Mouse (Mus musculus): ENCODE data around the gene Slc38a4. TPM values are rescaled to one million over a fixed set of nuclear protein-coding genes. Genes with fewer than 3 reads are reported as not detected.

The Slc38a4 gene
- polyA plus RNA-seq, 1 experiment: 187 TPM

DNA sequence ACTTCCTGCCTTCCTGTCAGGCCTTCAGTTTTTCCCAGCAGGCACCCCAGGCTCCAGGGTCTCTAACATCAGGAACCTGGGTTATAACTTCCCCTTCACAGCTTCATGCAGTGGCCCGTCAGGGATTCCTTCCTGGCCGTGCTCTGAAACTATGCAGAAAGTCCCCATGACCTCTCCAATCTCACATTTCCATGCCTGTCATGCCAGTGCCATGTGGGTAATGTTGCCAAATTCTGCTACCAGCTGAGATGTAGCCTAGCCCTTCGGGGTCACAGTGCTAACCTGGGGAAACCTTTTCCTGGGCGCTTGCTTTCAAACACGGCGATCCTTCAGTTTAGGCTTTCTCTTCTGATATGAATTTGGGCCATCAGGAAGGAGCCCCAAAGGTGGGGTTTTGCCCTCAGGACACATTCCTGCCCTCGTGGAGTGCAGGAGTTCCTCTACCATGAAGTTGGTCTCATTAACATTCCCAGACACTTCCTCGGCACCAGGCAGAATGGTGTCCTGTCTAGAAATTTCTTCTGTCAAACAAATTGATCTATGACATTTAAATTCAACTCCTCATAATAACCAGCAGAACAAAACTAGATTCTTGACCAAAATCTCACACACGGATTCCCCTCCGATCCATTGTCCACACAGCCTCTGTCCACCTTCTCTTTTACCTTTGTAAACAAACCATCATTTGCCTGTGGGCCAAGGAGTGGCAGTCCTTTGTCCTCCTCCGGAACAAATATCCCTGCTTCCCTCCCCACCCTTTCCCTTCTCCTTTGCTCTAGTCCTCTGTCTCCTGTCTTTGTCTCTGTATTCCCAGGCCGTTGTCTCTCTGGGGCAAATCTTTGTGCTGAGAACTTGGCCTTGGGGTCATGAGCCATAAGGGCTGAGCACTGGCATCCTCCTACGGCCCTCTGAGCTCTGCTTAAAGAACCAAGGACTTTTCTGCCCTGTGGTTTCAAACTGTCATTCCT is 17.4 kb upstream of the Slc38a4 start:
- H3K9ac ChIP-seq (ENCODE audit: low read depth, poor library complexity, severe bottlenecking): no peak overlapping the region
- no peaks in the 10 kb centered on the region for H3K36me3 ChIP-seq (ENCODE audit: control insufficient read depth, insufficient read depth, low read length, poor library complexity, severe bottlenecking)
- H3K4me3 ChIP-seq (ENCODE audit: low read depth, low read length): no peak overlapping the region
- peaks cover 14% of the 10 kb centered on the region for H3K4me1 ChIP-seq (ENCODE audit: control insufficient read depth, insufficient read depth, low read length)
- peak overlapping the region; percentile 57 for H3K27ac ChIP-seq (ENCODE audit: insufficient read depth, low read length)
- peak; percentile 72; the same call in 1 of the 2 replicates for TF ChIP-seq EP300 (IDR thresholded peaks at IDR 0.05; ENCODE audit: insufficient read depth, low read depth, low read length)
- TF ChIP-seq CTCF (IDR thresholded peaks at IDR 0.05; ENCODE audit: low read depth, low read length): no peak
- H3K9me3 ChIP-seq (replicated peaks; ENCODE audit: control insufficient read depth, insufficient read depth, low read length, poor library complexity, severe bottlenecking): no peaks in the 10 kb centered on the region
- H3K27me3 ChIP-seq (ENCODE audit: control insufficient read depth, insufficient read depth, low read length, poor library complexity, severe bottlenecking): no peaks in the 10 kb centered on the region

DNA sequence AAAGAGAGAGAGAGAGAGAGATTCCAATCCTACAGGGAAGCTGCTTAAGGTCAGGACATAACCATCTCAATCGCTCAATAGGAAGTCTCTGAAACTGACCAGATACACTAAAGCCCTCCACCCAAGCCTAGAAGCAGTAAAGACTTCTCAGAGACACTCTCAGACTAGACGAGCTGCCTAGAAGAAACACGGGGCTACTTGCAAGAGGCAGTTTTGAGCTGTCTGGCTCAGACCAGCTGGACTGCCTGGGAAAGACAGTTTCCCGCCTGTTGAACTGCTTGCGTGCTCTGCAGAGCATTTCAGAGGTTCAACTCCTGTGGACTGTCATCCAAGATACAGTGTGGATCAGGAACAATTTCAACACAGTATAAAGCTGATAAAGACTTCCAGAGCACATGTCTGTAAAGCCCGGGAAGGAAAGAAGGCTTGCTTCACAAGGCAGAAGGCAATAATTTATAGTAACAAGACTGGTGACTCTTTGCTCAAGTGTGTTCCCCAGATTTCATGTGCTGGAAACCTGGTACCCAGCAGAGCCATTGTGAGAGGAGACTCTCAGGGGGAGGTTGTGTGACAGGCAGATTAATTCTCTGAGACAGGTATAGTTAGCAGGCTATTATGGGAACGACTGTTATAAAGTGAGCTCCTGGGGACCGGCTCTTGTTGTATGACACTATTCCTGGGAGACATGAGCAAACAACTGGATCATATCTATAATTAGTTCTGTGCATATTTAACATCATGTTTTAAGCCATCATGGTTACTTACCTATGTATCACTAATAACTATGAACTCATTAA is 11.8 kb upstream of the Slc38a4 start:
- Histone ChIP-seq H3K36me3 (ENCODE audit: control insufficient read depth, insufficient read depth, low read length, poor library complexity, severe bottlenecking) (no peaks in the 10 kb centered on the region), H3K9me3 (replicated peaks; ENCODE audit: control insufficient read depth, insufficient read depth, low read length, poor library complexity, severe bottlenecking) (no peaks in the 10 kb centered on the region), H3K4me3 (ENCODE audit: low read depth, low read length) (no peak overlapping the region), H3K9ac (ENCODE audit: low read depth, poor library complexity, severe bottlenecking) (no peak overlapping the region), H3K27me3 (ENCODE audit: control insufficient read depth, insufficient read depth, low read length, poor library complexity, severe bottlenecking) (no peaks in the 10 kb centered on the region), H3K27ac (ENCODE audit: insufficient read depth, low read length) (no peak overlapping the region), H3K4me1 (ENCODE audit: control insufficient read depth, insufficient read depth, low read length) (no peaks in the 10 kb centered on the region)
- TF ChIP-seq POLR2A (IDR thresholded peaks at IDR 0.05; ENCODE audit: insufficient read depth, low read length) (no peak), EP300 (IDR thresholded peaks at IDR 0.05; ENCODE audit: insufficient read depth, low read depth, low read length) (no peak), CTCF (IDR thresholded peaks at IDR 0.05; ENCODE audit: low read depth, low read length) (no peak)

DNA sequence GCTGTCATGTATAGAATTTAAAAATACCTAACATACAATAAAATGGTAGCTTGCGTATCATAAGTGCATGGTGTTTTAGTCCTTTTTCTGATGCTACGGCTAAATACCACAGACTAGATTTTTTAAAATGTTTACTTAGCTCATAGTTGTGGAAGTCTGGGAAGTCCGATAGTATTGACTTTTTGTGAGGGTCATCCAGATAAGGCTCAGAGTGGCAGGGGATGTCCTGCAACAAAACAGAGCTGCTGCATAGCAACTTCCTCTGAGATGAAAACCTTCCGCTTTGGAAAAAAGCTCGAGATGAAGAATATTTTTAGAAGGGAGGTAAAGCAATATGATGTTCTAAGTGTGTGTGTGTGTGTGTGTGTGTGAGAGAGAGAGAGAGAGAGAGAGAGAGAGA is 11.2 kb upstream of the Slc38a4 start:
- Histone ChIP-seq H3K27ac (ENCODE audit: insufficient read depth, low read length) (no peak overlapping the region), H3K4me1 (ENCODE audit: control insufficient read depth, insufficient read depth, low read length) (no peaks in the 10 kb centered on the region), H3K36me3 (ENCODE audit: control insufficient read depth, insufficient read depth, low read length, poor library complexity, severe bottlenecking) (no peaks in the 10 kb centered on the region), H3K27me3 (ENCODE audit: control insufficient read depth, insufficient read depth, low read length, poor library complexity, severe bottlenecking) (no peaks in the 10 kb centered on the region), H3K9me3 (replicated peaks; ENCODE audit: control insufficient read depth, insufficient read depth, low read length, poor library complexity, severe bottlenecking) (no peaks in the 10 kb centered on the region), H3K9ac (ENCODE audit: low read depth, poor library complexity, severe bottlenecking) (no peak overlapping the region), H3K4me3 (ENCODE audit: low read depth, low read length) (no peak overlapping the region)
- TF ChIP-seq CTCF (IDR thresholded peaks at IDR 0.05; ENCODE audit: low read depth, low read length) (no peak), POLR2A (IDR thresholded peaks at IDR 0.05; ENCODE audit: insufficient read depth, low read length) (no peak), EP300 (IDR thresholded peaks at IDR 0.05; ENCODE audit: insufficient read depth, low read depth, low read length) (no peak)

DNA sequence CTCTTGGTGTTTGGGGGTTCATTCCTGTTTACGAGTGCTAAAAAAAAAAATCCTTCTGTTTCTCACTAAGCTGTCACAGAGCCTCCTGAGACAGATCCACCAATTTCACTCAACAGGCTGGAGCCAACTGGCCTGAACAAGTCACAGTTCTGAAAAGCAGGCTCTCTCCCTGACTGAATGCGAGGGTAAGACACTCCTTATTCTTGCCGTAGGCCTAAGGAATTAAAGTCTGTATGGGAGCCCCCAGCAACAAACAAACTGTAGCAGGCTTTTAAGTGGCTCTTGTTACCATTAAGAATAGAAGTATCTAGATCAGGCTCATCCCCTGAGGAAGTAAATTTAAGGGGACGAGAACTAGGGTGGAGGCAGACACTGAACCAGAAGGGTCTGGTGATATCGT is 7.5 kb upstream of the Slc38a4 start:
- no peak for TF ChIP-seq CTCF (IDR thresholded peaks at IDR 0.05; ENCODE audit: low read depth, low read length)
- TF ChIP-seq POLR2A (IDR thresholded peaks at IDR 0.05; ENCODE audit: insufficient read depth, low read length): no peak
- TF ChIP-seq EP300 (IDR thresholded peaks at IDR 0.05; ENCODE audit: insufficient read depth, low read depth, low read length): no peak

DNA sequence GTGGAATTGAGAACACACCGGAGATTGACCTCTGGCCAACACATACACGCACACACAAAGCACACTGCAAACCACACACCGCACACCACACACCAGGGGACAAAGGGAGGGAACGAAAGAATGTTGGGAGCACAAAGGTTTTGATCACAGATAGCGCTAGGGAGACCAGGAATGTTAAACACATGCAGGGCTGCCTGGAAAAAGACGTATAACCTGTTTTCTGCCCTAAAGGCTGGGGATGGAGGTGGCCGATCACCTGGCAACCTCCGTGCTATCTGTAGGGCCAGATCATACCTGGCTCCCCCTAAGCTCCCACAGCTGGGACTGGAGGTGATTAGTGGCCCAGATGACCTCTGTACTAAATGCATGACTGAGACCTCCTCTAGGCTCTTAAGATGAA is 5.2 kb upstream of the Slc38a4 start:
- no peak overlapping the region for H3K4me3 ChIP-seq (ENCODE audit: low read depth, low read length)
- no peaks in the 10 kb centered on the region for H3K9me3 ChIP-seq (replicated peaks; ENCODE audit: control insufficient read depth, insufficient read depth, low read length, poor library complexity, severe bottlenecking)
- TF ChIP-seq POLR2A (IDR thresholded peaks at IDR 0.05; ENCODE audit: insufficient read depth, low read length) (no peak), EP300 (IDR thresholded peaks at IDR 0.05; ENCODE audit: insufficient read depth, low read depth, low read length) (peak; percentile 66; the same call in 1 of the 2 replicates)
- H3K9ac ChIP-seq (ENCODE audit: low read depth, poor library complexity, severe bottlenecking): no peak overlapping the region
- H3K27me3 ChIP-seq (ENCODE audit: control insufficient read depth, insufficient read depth, low read length, poor library complexity, severe bottlenecking): no peaks in the 10 kb centered on the region
- peak overlapping the region; percentile 93 for H3K27ac ChIP-seq (ENCODE audit: insufficient read depth, low read length)
- no peaks in the 10 kb centered on the region for H3K36me3 ChIP-seq (ENCODE audit: control insufficient read depth, insufficient read depth, low read length, poor library complexity, severe bottlenecking)
- H3K4me1 ChIP-seq (ENCODE audit: control insufficient read depth, insufficient read depth, low read length): peaks cover 8% of the 10 kb centered on the region

More for the DNA sequence above, 7.5 kb upstream of the Slc38a4 start:
- no peaks in the 10 kb centered on the region for H3K9me3 ChIP-seq (replicated peaks; ENCODE audit: control insufficient read depth, insufficient read depth, low read length, poor library complexity, severe bottlenecking)
- no peak overlapping the region for H3K4me3 ChIP-seq (ENCODE audit: low read depth, low read length)
- no peaks in the 10 kb centered on the region for H3K36me3 ChIP-seq (ENCODE audit: control insufficient read depth, insufficient read depth, low read length, poor library complexity, severe bottlenecking)
- H3K4me1 ChIP-seq (ENCODE audit: control insufficient read depth, insufficient read depth, low read length): peaks cover 6% of the 10 kb centered on the region
- no peak overlapping the region; the same call in 1 of the 2 replicates for H3K27ac ChIP-seq (ENCODE audit: insufficient read depth, low read length)
- H3K27me3 ChIP-seq (ENCODE audit: control insufficient read depth, insufficient read depth, low read length, poor library complexity, severe bottlenecking): no peaks in the 10 kb centered on the region
- no peak overlapping the region for H3K9ac ChIP-seq (ENCODE audit: low read depth, poor library complexity, severe bottlenecking)

Data from ES-Bruce4 (cell line).